Mouse (Mus musculus) cerebellum, adult 11 months (tissue): Measurements from ENCODE around the gene Tmem17.

Experiments
- DNase-seq: peaks from one replicate; pipeline ENCODE4 v3.0.0; 2022

Gene Tmem17

GRCm38 (mm10) chr11:22512038-22513001 is at the start of gene Tmem17:
TSS of gene Tmem17 (plus strand) at chr11:22512088.
- DNase-seq = peak; percentile 90

GRCm38 (mm10) chr11:22479836-22480619 is 31.9 kb upstream of the Tmem17 start:
- no peak for DNase-seq

- DNase-seq = no peak
These were observed 30.1 kb upstream of the Tmem17 start for GRCm38 (mm10) chr11:22481639-22482361.

GRCm38 (mm10) chr11:22482362-22482760 is 29.5 kb upstream of the Tmem17 start:
- no peak for DNase-seq

GRCm38 (mm10) chr11:22493694-22494319 is 18.1 kb upstream of the Tmem17 start:
- DNase-seq = no peak

GRCm38 (mm10) chr11:22494941-22495340 is 16.9 kb upstream of the Tmem17 start:
- no peak for DNase-seq

- DNase-seq = no peak
These were observed 12.5 kb upstream of the Tmem17 start for GRCm38 (mm10) chr11:22499396-22499795.

- no peak for DNase-seq
These were observed 12.0 kb upstream of the Tmem17 start for GRCm38 (mm10) chr11:22499886-22500285.

- DNase-seq = no peak
These were observed 10.9 kb upstream of the Tmem17 start for GRCm38 (mm10) chr11:22500771-22501566.

- DNase-seq = no peak
These were observed 1.2 kb downstream of the Tmem17 start for GRCm38 (mm10) chr11:22513075-22513474.

- no peak for DNase-seq
These were observed 3.2 kb downstream of the Tmem17 start for GRCm38 (mm10) chr11:22515061-22515460.

GRCm38 (mm10) chr11:22518445-22518844 is 6.6 kb downstream of the Tmem17 start:
- no peak for DNase-seq

GRCm38 (mm10) chr11:22520251-22520650 is 8.4 kb downstream of the Tmem17 start:
- DNase-seq = no peak

GRCm38 (mm10) chr11:22524606-22525005 is 12.7 kb downstream of the Tmem17 start:
- no peak for DNase-seq

GRCm38 (mm10) chr11:22540600-22540999 is 28.7 kb downstream of the Tmem17 start:
- no peak for DNase-seq

GRCm38 (mm10) chr11:22560061-22560460 is 48.2 kb downstream of the Tmem17 start:
- no peak for DNase-seq

- peak; percentile 27 for DNase-seq
These were observed 48.8 kb downstream of the Tmem17 start for GRCm38 (mm10) chr11:22560503-22561328.

- no peak for DNase-seq
These were observed 49.4 kb downstream of the Tmem17 start for GRCm38 (mm10) chr11:22561329-22561592.

- no peak for DNase-seq
These were observed 51.8 kb downstream of the Tmem17 start for GRCm38 (mm10) chr11:22563706-22564105.

- DNase-seq = no peak
These were observed 52.8 kb downstream of the Tmem17 start for GRCm38 (mm10) chr11:22564676-22565075.
